In genomic region chr12:61723158-61723557, GRCm38 (mm10) we compare ENCODE assay signal across 11 mouse cellular contexts.
DNase-seq lines count a peak whose midpoint lies in the region; ATAC-seq and TF ChIP-seq lines count a peak whose summit lies in the region.
"Had no signal": no experiment of that assay in that cellular context is flagged by ENCODE, and none has a peak within 500 bp of the region (broad histone marks: within the 10 kb centered on the region; RNA-seq: fewer than 3 reads in every experiment).

No protein-coding gene starts in this region.

- no peaks in the 10 kb centered on the region for H3K9me3 ChIP-seq in hindbrain, postnatal 0 days (ENCODE audit: low read length)
- no peaks in the 10 kb centered on the region for H3K9me3 ChIP-seq in liver, postnatal 0 days (ENCODE audit: low read length)
- H3K9me3 ChIP-seq: forebrain, embryonic 10.5 days; heart, embryonic 13.5 days; stomach, embryonic 15.5 days had no signal

- no peak for ATAC-seq in hindbrain, postnatal 0 days
- ATAC-seq in liver, postnatal 0 days = no peak

- H3K4me1 ChIP-seq in hindbrain, postnatal 0 days (ENCODE audit: insufficient read depth, low read length) = no peaks in the 10 kb centered on the region
- no peaks in the 10 kb centered on the region for H3K4me1 ChIP-seq in liver, postnatal 0 days (ENCODE audit: insufficient read depth)
- H3K4me1 ChIP-seq: forebrain, embryonic 10.5 days; heart, embryonic 13.5 days; stomach, embryonic 15.5 days had no signal

- no peak overlapping the region for H3K27ac ChIP-seq in left cerebral cortex, adult 2 months
- H3K27ac ChIP-seq in hindbrain, postnatal 0 days = no peak overlapping the region
- H3K27ac ChIP-seq in liver, postnatal 0 days (ENCODE audit: low read depth) = no peak overlapping the region
- H3K27ac ChIP-seq: forebrain, embryonic 10.5 days; heart, embryonic 13.5 days; stomach, embryonic 15.5 days had no signal

- H3K4me2 ChIP-seq in hindbrain, postnatal 0 days (ENCODE audit: low read depth, low read length) = no peak overlapping the region
- H3K4me2 ChIP-seq in liver, postnatal 0 days (ENCODE audit: low read depth, low read length) = no peak overlapping the region
- H3K4me2 ChIP-seq: heart, embryonic 13.5 days; stomach, embryonic 15.5 days had no signal

- no peaks in the 10 kb centered on the region for H3K36me3 ChIP-seq in hindbrain, postnatal 0 days (ENCODE audit: insufficient read depth, low read length)
- no peaks in the 10 kb centered on the region for H3K36me3 ChIP-seq in liver, postnatal 0 days (replicated peaks; ENCODE audit: insufficient read depth, low read length)
- H3K36me3 ChIP-seq: forebrain, embryonic 10.5 days; heart, embryonic 13.5 days; stomach, embryonic 15.5 days had no signal

- H3K4me3 ChIP-seq in left cerebral cortex, adult 2 months = no peak overlapping the region
- H3K4me3 ChIP-seq in hindbrain, postnatal 0 days (ENCODE audit: low read length) = no peak overlapping the region
- no peak overlapping the region for H3K4me3 ChIP-seq in liver, postnatal 0 days (ENCODE audit: low read depth, low read length)
- H3K4me3 ChIP-seq: forebrain, embryonic 10.5 days; heart, embryonic 13.5 days; stomach, embryonic 15.5 days had no signal

- no peak overlapping the region for H3K9ac ChIP-seq in hindbrain, postnatal 0 days (replicated peaks; ENCODE audit: low read length)
- no peak overlapping the region for H3K9ac ChIP-seq in liver, postnatal 0 days (replicated peaks)
- H3K9ac ChIP-seq: heart, embryonic 13.5 days; stomach, embryonic 15.5 days had no signal

- TF ChIP-seq CTCF in left cerebral cortex, adult 2 months (IDR thresholded peaks at IDR 0.05) = peak; percentile 37
- TF ChIP-seq CTCF in hindbrain, postnatal 0 days (IDR thresholded peaks at IDR 0.05; ENCODE audit: low read depth) = peak; percentile 48
- TF ChIP-seq CTCF in liver, postnatal 0 days (IDR thresholded peaks at IDR 0.05; ENCODE audit: low read depth) = no peak

- no peaks in the 10 kb centered on the region for H3K27me3 ChIP-seq in hindbrain, postnatal 0 days (ENCODE audit: insufficient read depth, low read length)
- H3K27me3 ChIP-seq in liver, postnatal 0 days (ENCODE audit: insufficient read depth, low read length) = no peaks in the 10 kb centered on the region
- H3K27me3 ChIP-seq: heart, embryonic 13.5 days; stomach, embryonic 15.5 days had no signal

- TF ChIP-seq EP300 in liver, postnatal 0 days (IDR thresholded peaks at IDR 0.05; ENCODE audit: low read depth) = no peak

- DNase-seq in cerebellum, postnatal 14 days = peak; percentile 24 to 40
- DNase-seq in cerebellum, adult 9-11 months = no peak
- peak in 1 of 2 experiments; percentile 17 for DNase-seq in left cerebral cortex, adult 2 months (ENCODE audit: extremely low spot score in 1 of 2, low spot score in 2 of 2)
- no peak for DNase-seq in left cerebral cortex, postnatal 36 days (ENCODE audit: low spot score in 2 of 2)
- DNase-seq in WW6 (ENCODE audit: low read depth, low spot score) = peak; percentile 13
- DNase-seq in hindbrain, postnatal 0 days (ENCODE audit: low spot score) = peak; percentile 16
- DNase-seq in liver, postnatal 0 days = no peak
- DNase-seq in ovary, postnatal 10 days (ENCODE audit: low spot score) = no peak

- intact Hi-C loops in left cerebral cortex, adult 2 months (cut with DNase I) = loop anchor here (10.0 kb wide), 1 partner anchor 198 kb away; the partner anchor contains the start of gene Lrfn5
- intact Hi-C loops in left cerebral cortex, postnatal 36 days (cut with DNase I) = loop anchor here (10.0 kb wide), 1 partner anchor 198 kb away; the partner anchor contains the start of gene Lrfn5

Comparison
In these comparisons a context has a peak if more than half of its experiments do, and no peak if none do; other contexts are left out.
1. DNase-seq: peak in cerebellum, postnatal 14 days (2 of 2), WW6 (single experiment) and hindbrain, postnatal 0 days (single experiment); none in cerebellum, adult 9-11 months (single experiment), left cerebral cortex, postnatal 36 days (0 of 2), liver, postnatal 0 days (single experiment) and ovary, postnatal 10 days (single experiment).